Mouse (Mus musculus) liver, embryonic 14.5 days (tissue): ENCODE data around the gene Zscan29.

Experiments used
- CTCF ChIP-seq: IDR thresholded peaks from 2 replicates; pipeline ENCODE4 v1.5.1; 2016; ENCODE audit warnings: antibody characterized with exemption, low read depth, control low read depth
- EP300 ChIP-seq: IDR thresholded peaks from 2 replicates; pipeline ENCODE4 v1.6.1; 2016; ENCODE audit warnings: antibody characterized with exemption, low read depth

DNA sequence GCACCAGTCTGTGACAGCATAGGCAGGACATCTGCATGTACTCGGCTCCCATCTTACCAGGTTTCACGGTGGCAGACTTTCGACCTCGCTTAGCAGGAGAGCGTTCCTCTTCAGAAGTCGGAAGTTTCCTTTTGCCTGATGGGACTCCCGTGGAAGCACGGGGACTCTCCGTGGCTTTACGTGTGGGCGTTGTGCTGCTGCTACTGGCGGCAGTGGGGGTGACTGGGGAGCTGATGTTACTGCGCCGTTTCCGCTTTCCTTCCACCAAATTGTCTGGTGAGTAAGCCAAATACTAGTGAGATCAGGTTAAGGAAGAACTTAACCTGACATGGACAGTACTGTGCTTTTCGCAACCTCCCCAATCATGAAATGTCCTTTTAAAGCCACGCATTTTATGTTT, 33.4 kb upstream of the Zscan29 start:
- no peak for TF ChIP-seq CTCF
- no peak for TF ChIP-seq EP300
